7 mouse cellular contexts compared by ENCODE assay signal in genomic region chr16:94996791-94997281, GRCm38 (mm10). TPM values are rescaled to one million over a fixed set of nuclear protein-coding genes. Genes with fewer than 3 reads are reported as not detected.
A peak's percentile ranks its signal among the peaks of the same experiment; 100 is the strongest.
DNase-seq lines count a peak whose midpoint lies in the region; ATAC-seq lines count a peak whose summit lies in the region.

No protein-coding gene starts in this region.

- H3K27me3 ChIP-seq in embryonic facial prominence, embryonic 13.5 days: peaks cover 51% of the 10 kb centered on the region
- H3K27me3 ChIP-seq in neural tube, embryonic 12.5 days (replicated peaks): peaks cover 31% of the 10 kb centered on the region

- peak; percentile 49 to 73 for DNase-seq in cerebellum, adult 18-20 months
- DNase-seq in layer of hippocampus, adult 8-10 months (ENCODE audit: low spot score in 2 of 2): peak; percentile 42 to 57
- DNase-seq in adrenal gland, adult 8-10 months: no peak

- H3K4me3 ChIP-seq in embryonic facial prominence, embryonic 13.5 days: peak overlapping the region; percentile 32
- peak overlapping the region; percentile 31 for H3K4me3 ChIP-seq in neural tube, embryonic 12.5 days

- peaks cover 16% of the 10 kb centered on the region for H3K4me1 ChIP-seq in embryonic facial prominence, embryonic 13.5 days
- H3K4me1 ChIP-seq in neural tube, embryonic 12.5 days: peaks cover 25% of the 10 kb centered on the region

- H3K9me3 ChIP-seq in embryonic facial prominence, embryonic 13.5 days: no peaks in the 10 kb centered on the region
- H3K9me3 ChIP-seq in neural tube, embryonic 12.5 days: no peaks in the 10 kb centered on the region

- peak overlapping the region; percentile 61 for H3K4me2 ChIP-seq in embryonic facial prominence, embryonic 13.5 days
- peak overlapping the region; percentile 58 for H3K4me2 ChIP-seq in neural tube, embryonic 12.5 days (replicated peaks)

- H3K27ac ChIP-seq in embryonic facial prominence, embryonic 13.5 days: no peak overlapping the region
- H3K27ac ChIP-seq in neural tube, embryonic 12.5 days: no peak overlapping the region

- H3K9ac ChIP-seq in embryonic facial prominence, embryonic 13.5 days: no peak overlapping the region
- peak overlapping the region; percentile 23 for H3K9ac ChIP-seq in neural tube, embryonic 12.5 days

- WGBS in embryonic facial prominence, embryonic 13.5 days: 9% methylated on average over 16 of the region's 16 CpGs
- 13% methylated on average over 16 of the region's 16 CpGs for WGBS in neural tube, embryonic 12.5 days

- ATAC-seq in embryonic facial prominence, embryonic 13.5 days (ENCODE audit: insufficient number of reproducible peaks, insufficient read depth, low FRiP score, low TSS enrichment, low read depth): no peak
- ATAC-seq in neural tube, embryonic 12.5 days (ENCODE audit: low FRiP score, low read depth): peak; percentile 61; the same call in 1 of the 2 replicates
- no peak for ATAC-seq in erythroblast, adult 5-6 weeks (replicated peaks; ENCODE audit: low FRiP score, poor library complexity, severe bottlenecking)
- no peak for ATAC-seq in CD4-positive, CD25-positive, alpha-beta regulatory T cell, adult 4 months

- no peaks in the 10 kb centered on the region for H3K36me3 ChIP-seq in embryonic facial prominence, embryonic 13.5 days
- H3K36me3 ChIP-seq in neural tube, embryonic 12.5 days: no peaks in the 10 kb centered on the region

RNA-seq across cellular contexts. Expression of gene Kcnj6, which starts 0.7 kb away (rescaled TPM):
- polyA plus RNA-seq in embryonic facial prominence, embryonic 13.5 days (2015; fragmentation: Nextera tagmentation; extraction: Ambion mirVana): 0.37 and 0.39 TPM in 2 replicates
- 100 to 1,000 TPM in 3 of 4 experiments, 10 to 100 TPM in 1; 96.6 to 128 (median 116) TPM for total RNA-seq in layer of hippocampus, adult 8-10 months (2022)
- 0.35 and 0.64 TPM in 2 replicates for polyA plus RNA-seq in neural tube, embryonic 12.5 days (2016; fragmentation: Nextera tagmentation; extraction: Ambion mirVana)
- total RNA-seq in erythroblast, adult 5-6 weeks (2015; ENCODE audit: low replicate concordance): not detected in 2 replicates
- not detected in 2 replicates for total RNA-seq in erythroblast, adult 5-6 weeks (2017; ENCODE audit: low replicate concordance)
- 1 to 10 TPM; 1.3 to 2.8 (median 1.9) TPM for total RNA-seq in adrenal gland, adult 8-10 months (2022)
- polyA plus RNA-seq in CD4-positive, CD25-positive, alpha-beta regulatory T cell, adult 4 months (2017; shearing (Covaris generic)): not detected

Comparison
In these comparisons a context has a peak if more than half of its experiments do, and no peak if none do; other contexts are left out.
1. RNA of gene Kcnj6, which starts 0.7 kb away (total RNA-seq): 96.6 to 128 TPM in layer of hippocampus, adult 8-10 months; 1.3 to 2.8 TPM in adrenal gland, adult 8-10 months and not detected in erythroblast, adult 5-6 weeks; every median in the first group is over 10 times any median in the second.